Mouse (Mus musculus) MEL (cell line): ENCODE data around the gene Hcn2. TPM values are rescaled to one million over a fixed set of nuclear protein-coding genes. Genes with fewer than 3 reads are reported as not detected.

Source experiments
- DNase-seq: peaks from one replicate; pipeline ENCODE4 v3.0.0; 2011; ENCODE audit warnings: low read depth, low spot score
- H3K27ac ChIP-seq: 2 replicates; pipeline ENCODE4 v1.5.1; 2012; ENCODE audit warnings: low read depth, mild to moderate bottlenecking, control low read depth, low read length, moderate library complexity; ENCODE audit not compliant: control insufficient read depth
- H3K27me3 ChIP-seq, 2 experiments: fragments of 150-350 bp in 1 of 2; sonication (generic) in 1 of 2; 2 replicates each; pipeline ENCODE4 v1.6.1; 2012; ENCODE audit warnings: low read length in 2 of 2, mild to moderate bottlenecking in 2 of 2, improper control_type of control experiment in 1 of 2, moderate library complexity in 1 of 2; ENCODE audit not compliant: insufficient read depth in 2 of 2, control insufficient read depth in 1 of 2
- H3K36me3 ChIP-seq, 2 experiments: 2 replicates each; pipeline ENCODE4 v1.6.1; 2012 to 2014; ENCODE audit warnings: low read length in 2 of 2, improper control_type of control experiment in 1 of 2, inconsistent platforms in 1 of 2, mild to moderate bottlenecking in 1 of 2; ENCODE audit not compliant: insufficient read depth in 2 of 2, control insufficient read depth in 1 of 2
- H3K4me1 ChIP-seq, 2 experiments: fragments of 150-350 bp in 1 of 2; sonication (generic) in 1 of 2; 2 replicates each; pipeline ENCODE4 v1.6.1; 2012; ENCODE audit warnings: low read length in 2 of 2, improper control_type of control experiment in 1 of 2, mild to moderate bottlenecking in 1 of 2; ENCODE audit not compliant: insufficient read depth in 2 of 2, control insufficient read depth in 1 of 2
- H3K4me3 ChIP-seq, 2 experiments: fragments of 150-350 bp in 1 of 2; sonication (generic) in 1 of 2; 2 replicates each; pipeline ENCODE4 v1.5.1; 2012; ENCODE audit warnings: low read depth in 2 of 2, low read length in 2 of 2, mild to moderate bottlenecking in 2 of 2, moderate library complexity in 2 of 2, control low read depth in 1 of 2, improper control_type of control experiment in 1 of 2; ENCODE audit not compliant: control insufficient read depth in 1 of 2, insufficient read depth in 1 of 2
- H3K79me2 ChIP-seq: 2 replicates; pipeline ENCODE4 v1.6.1; 2012; ENCODE audit warnings: mild to moderate bottlenecking, low read length, moderate library complexity; ENCODE audit not compliant: control insufficient read depth, poor library complexity, insufficient read depth
- H3K9ac ChIP-seq: 2 replicates; pipeline ENCODE4 v1.6.1; 2012; ENCODE audit warnings: low read depth, mild to moderate bottlenecking, control low read depth, low read length, moderate library complexity; ENCODE audit not compliant: control insufficient read depth, poor library complexity, severe bottlenecking
- H3K9me3 ChIP-seq: fragments of 150-350 bp; sonication (generic); replicated peaks from 2 replicates; pipeline ENCODE4 v1.6.1; 2012; ENCODE audit warnings: mild to moderate bottlenecking, low read length, improper control_type of control experiment, moderate library complexity; ENCODE audit not compliant: insufficient read depth
- CHD1 ChIP-seq: IDR thresholded peaks from 2 replicates; pipeline ENCODE4 v1.6.1; 2012; ENCODE audit warnings: low read depth, mild to moderate bottlenecking, inconsistent platforms, low read length, improper control_type of control experiment
- CHD2 ChIP-seq: IDR thresholded peaks from 2 replicates; pipeline ENCODE4 v1.6.1; 2011; ENCODE audit warnings: low read length, improper control_type of control experiment
- CTCF ChIP-seq, 3 experiments: IDR thresholded peaks in 2 of 3; conservative IDR thresholded peaks in 1 of 3; 2 replicates each; pipeline ENCODE4 v1.5.1; 2011 to 2012; ENCODE audit warnings: low read length in 3 of 3, low read depth in 2 of 3, mild to moderate bottlenecking in 2 of 3, improper control_type of control experiment in 1 of 3, inconsistent platforms in 1 of 3, mixed read lengths in 1 of 3, moderate library complexity in 1 of 3; ENCODE audit not compliant: control insufficient read depth in 1 of 3, insufficient read depth in 1 of 3, poor library complexity in 1 of 3, severe bottlenecking in 1 of 3
- GABPA ChIP-seq: IDR thresholded peaks from 2 replicates; pipeline ENCODE4 v1.6.1; 2012; ENCODE audit warnings: low read depth, mild to moderate bottlenecking, inconsistent platforms, low read length, improper control_type of control experiment, moderate library complexity
- GATA1 ChIP-seq: IDR thresholded peaks from 2 replicates; pipeline ENCODE4 v1.6.1; 2011; ENCODE audit warnings: low read depth, low read length, improper control_type of control experiment
- JUND ChIP-seq: IDR thresholded peaks from 2 replicates; pipeline ENCODE4 v1.6.1; 2011; ENCODE audit warnings: low read depth, mild to moderate bottlenecking, improper control_type of control experiment, low read length
- KAT2A ChIP-seq: conservative IDR thresholded peaks from 2 replicates; pipeline ENCODE4 v1.6.1; 2012; ENCODE audit warnings: low read depth, low read length, improper control_type of control experiment, inconsistent platforms
- MAX ChIP-seq: IDR thresholded peaks from 2 replicates; pipeline ENCODE4 v1.6.1; 2011; ENCODE audit warnings: low read length, improper control_type of control experiment
- MEF2A ChIP-seq: IDR thresholded peaks from 2 replicates; pipeline ENCODE4 v1.6.1; 2014; ENCODE audit warnings: low read depth, mild to moderate bottlenecking, inconsistent platforms, low read length, improper control_type of control experiment; ENCODE audit not compliant: poor library complexity, insufficient replicate concordance, severe bottlenecking; ENCODE audit errors: extremely low read depth
- MXI1 ChIP-seq: IDR thresholded peaks from 2 replicates; pipeline ENCODE4 v1.6.1; 2011; ENCODE audit warnings: mild to moderate bottlenecking, low read depth, low read length, improper control_type of control experiment
- MYB ChIP-seq: IDR thresholded peaks from 2 replicates; pipeline ENCODE4 v1.6.1; 2011; ENCODE audit warnings: mild to moderate bottlenecking, low read depth, low read length, improper control_type of control experiment
- MYC ChIP-seq: IDR thresholded peaks from 2 replicates; pipeline ENCODE4 v1.6.1; 2011; ENCODE audit warnings: low read depth, mild to moderate bottlenecking, low read length, improper control_type of control experiment, moderate library complexity
- NELFE ChIP-seq: IDR thresholded peaks from 2 replicates; pipeline ENCODE4 v1.6.1; 2011; ENCODE audit warnings: low read depth, low read length, improper control_type of control experiment
- NRF1 ChIP-seq: IDR thresholded peaks from 2 replicates; pipeline ENCODE4 v1.6.1; 2014; ENCODE audit warnings: low read depth, mild to moderate bottlenecking, inconsistent platforms, low read length, improper control_type of control experiment, moderate library complexity; ENCODE audit not compliant: poor library complexity, insufficient read depth, severe bottlenecking
- POLR2A ChIP-seq, 2 experiments: IDR thresholded peaks; 2 replicates each; pipeline ENCODE4 v1.6.1; 2011 to 2012; ENCODE audit warnings: low read length in 2 of 2, mild to moderate bottlenecking in 2 of 2, control low read depth in 1 of 2, improper control_type of control experiment in 1 of 2, low read depth in 1 of 2, moderate library complexity in 1 of 2; ENCODE audit not compliant: control insufficient read depth in 1 of 2, insufficient read depth in 1 of 2, poor library complexity in 1 of 2
- POLR2AphosphoS2 ChIP-seq: IDR thresholded peaks from 2 replicates; pipeline ENCODE4 v1.6.1; 2011; ENCODE audit warnings: low read length, improper control_type of control experiment
- POLR2AphosphoS5 ChIP-seq: IDR thresholded peaks from 2 replicates; pipeline ENCODE4 v1.6.1; 2012; ENCODE audit warnings: low read depth, borderline replicate concordance, mild to moderate bottlenecking, inconsistent platforms, low read length, moderate library complexity, mixed read lengths
- RAD21 ChIP-seq: IDR thresholded peaks from 2 replicates; pipeline ENCODE4 v1.6.1; 2011; ENCODE audit warnings: mild to moderate bottlenecking, low read depth, low read length, improper control_type of control experiment
- SIN3A ChIP-seq: IDR thresholded peaks from 2 replicates; pipeline ENCODE4 v1.6.1; 2012; ENCODE audit warnings: low read length, improper control_type of control experiment, inconsistent platforms
- SMC3 ChIP-seq: IDR thresholded peaks from 2 replicates; pipeline ENCODE4 v1.6.1; 2011; ENCODE audit warnings: low read depth, low read length, improper control_type of control experiment
- TAL1 ChIP-seq: IDR thresholded peaks from 2 replicates; pipeline ENCODE4 v1.6.1; 2012; ENCODE audit warnings: mild to moderate bottlenecking, inconsistent platforms, low read length, moderate library complexity, mixed read lengths
- TBP ChIP-seq: IDR thresholded peaks from 2 replicates; pipeline ENCODE4 v1.8.0; 2011; ENCODE audit warnings: low read depth, low read length, improper control_type of control experiment
- UBTF ChIP-seq: IDR thresholded peaks from 2 replicates; pipeline ENCODE4 v1.6.1; 2012; ENCODE audit warnings: low read depth, mild to moderate bottlenecking, inconsistent platforms, low read length, improper control_type of control experiment, moderate library complexity, borderline replicate concordance; ENCODE audit not compliant: insufficient read depth
- USF1 ChIP-seq: IDR thresholded peaks from 2 replicates; pipeline ENCODE4 v1.6.1; 2014; ENCODE audit warnings: low read depth, mild to moderate bottlenecking, inconsistent platforms, low read length, improper control_type of control experiment, moderate library complexity
- ZC3H11A ChIP-seq: IDR thresholded peaks from 2 replicates; pipeline ENCODE4 v1.6.1; 2012; ENCODE audit warnings: low read depth, mild to moderate bottlenecking, inconsistent platforms, low read length, improper control_type of control experiment
- ZKSCAN1 ChIP-seq: IDR thresholded peaks from 2 replicates; pipeline ENCODE4 v1.6.1; 2012; ENCODE audit warnings: low read depth, mild to moderate bottlenecking, inconsistent platforms, low read length, improper control_type of control experiment, moderate library complexity
- ZMIZ1 ChIP-seq: IDR thresholded peaks from 2 replicates; pipeline ENCODE4 v1.6.1; 2012; ENCODE audit warnings: low read depth, mild to moderate bottlenecking, inconsistent platforms, low read length, improper control_type of control experiment, moderate library complexity
- polyA plus RNA-seq, 2 experiments: library from polyadenylated mRNA; stranded (reverse) in 1 of 2; unstranded in 1 of 2; fragments of >175 nt in 1 of 2; fragments of >200 nt in 1 of 2; gene quantifications; 2 replicates each; pipeline versions ENCODE4 v1.2.1 to v1.2.4; 2012; ENCODE audit warnings: low replicate concordance in 2 of 2, low read depth in 1 of 2; ENCODE audit not compliant: insufficient read length in 2 of 2, insufficient read depth in 1 of 2, missing spikeins in 1 of 2
- total RNA-seq: library from RNA; depleted of rRNA; stranded (reverse); fragments of 300-350 nt; gene quantifications from 2 replicates; pipeline ENCODE4 v1.2.3, GENCODE M21; 2012

The Hcn2 gene
- total and polyA plus RNA-seq, 3 experiments, result 0.42 to 1.6 TPM; not detected in 1

DNA sequence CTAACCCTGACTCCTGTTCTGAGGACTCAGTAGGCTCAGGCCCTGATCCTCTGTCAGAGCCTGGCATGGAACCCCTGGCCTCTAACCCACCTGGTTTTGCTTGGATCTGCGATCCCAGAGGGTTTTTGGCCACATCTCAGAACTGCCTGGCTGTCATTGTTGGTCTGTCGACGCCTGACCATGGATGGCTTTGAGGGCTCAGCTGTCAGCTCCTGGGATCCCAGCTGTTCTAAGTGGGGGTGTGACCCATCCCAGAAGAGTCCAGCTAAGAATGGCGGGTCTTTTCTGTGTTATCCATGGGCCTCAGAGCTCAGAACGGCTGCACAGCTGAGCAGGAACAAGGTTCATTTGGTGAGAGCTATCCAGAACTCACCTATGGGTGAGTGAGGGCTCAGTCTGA is 4.7 kb downstream of the Hcn2 start:
- H3K9ac ChIP-seq, result no peak overlapping the region
- H3K36me3 ChIP-seq, result no peaks in the 10 kb centered on the region
- H3K27me3 ChIP-seq, result peaks cover 0 to 2% of the 10 kb centered on the region in 2 experiments; a peak in 2 of 4 replicates
- no peaks in the 10 kb centered on the region for H3K79me2 ChIP-seq
- H3K4me3 ChIP-seq, result no peak overlapping the region
- no peak overlapping the region for H3K27ac ChIP-seq
- TF ChIP-seq GATA1 (no peak), GABPA (no peak), MXI1 (no peak), TAL1 (no peak), KAT2A (no peak), SIN3A (no peak), MYC (no peak), NELFE (no peak), UBTF (no peak), MYB (no peak), CHD1 (no peak), MAX (no peak), TBP (no peak), SMC3 (no peak), MEF2A (no peak)
- H3K4me1 ChIP-seq, result no peaks in the 10 kb centered on the region
- no peak for DNase-seq
- H3K9me3 ChIP-seq, result no peaks in the 10 kb centered on the region

DNA sequence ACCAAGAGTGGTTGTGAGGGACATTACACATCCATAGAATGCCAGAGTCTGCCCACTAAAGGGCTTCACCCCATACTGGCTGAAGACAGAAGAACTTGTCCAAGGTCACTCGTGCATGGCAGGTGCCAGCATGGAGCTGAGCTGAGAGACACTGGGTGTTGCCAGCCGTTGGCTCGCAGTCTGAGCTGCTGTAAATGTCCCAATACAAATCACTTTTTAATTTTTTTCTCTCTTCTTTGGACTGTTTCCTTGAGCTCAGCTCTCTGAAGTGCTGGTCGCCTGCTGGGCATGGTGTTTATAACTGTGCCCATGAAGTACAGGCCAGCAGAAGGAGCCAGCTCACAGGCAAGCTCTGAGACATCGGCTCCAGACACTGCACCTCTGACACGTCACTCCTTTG is 6.6 kb downstream of the Hcn2 start:
- no peaks in the 10 kb centered on the region for H3K36me3 ChIP-seq
- H3K79me2 ChIP-seq, result no peaks in the 10 kb centered on the region
- no peak overlapping the region for H3K4me3 ChIP-seq
- H3K4me1 ChIP-seq, result no peaks in the 10 kb centered on the region
- no peaks in the 10 kb centered on the region for H3K9me3 ChIP-seq
- H3K9ac ChIP-seq, result no peak overlapping the region
- TF ChIP-seq KAT2A (no peak), POLR2A (IDR thresholded peaks at IDR 0.05; ENCODE audit: control insufficient read depth in 1 of 2, insufficient read depth in 1 of 2, low read depth in 1 of 2, low read length in 2 of 2, poor library complexity in 1 of 2) (no peak), MEF2A (no peak), ZMIZ1 (no peak), USF1 (no peak), RAD21 (no peak), MXI1 (no peak), GABPA (no peak), GATA1 (no peak), POLR2AphosphoS2 (no peak), CHD1 (no peak), ZC3H11A (no peak), NRF1 (no peak), CTCF (IDR thresholded peaks at IDR 0.05 in 2 of 3, conservative IDR thresholded peaks at IDR 0.05 in 1 of 3; ENCODE audit: control insufficient read depth in 1 of 3, insufficient read depth in 1 of 3, low read depth in 2 of 3, low read length in 3 of 3, poor library complexity in 1 of 3, severe bottlenecking in 1 of 3) (no peak), JUND (no peak), POLR2AphosphoS5 (no peak), ZKSCAN1 (no peak), UBTF (no peak), CHD2 (no peak)
- H3K27ac ChIP-seq, result no peak overlapping the region
- DNase-seq, result no peak
- peaks cover 0 to 2% of the 10 kb centered on the region in 2 experiments; a peak in 2 of 4 replicates for H3K27me3 ChIP-seq
